Mouse (Mus musculus): ENCODE results near the gene Klhl23.
"Not testable (repeated sequence)": the region's sequence is repeated elsewhere in the genome, so short reads cannot be mapped to it uniquely, and the experiment has no call there.

Klhl23 gene

GRCm38 (mm10) chr2:69821711-69822110, at the start of gene Klhl23:
Gene Klhl23, plus strand, starts transcription at chr2:69821944.
- no peak for DNase-seq (ENCODE audit: low spot score in 2 of 2)

- DNase-seq (ENCODE audit: low spot score in 2 of 2): no peak
Observed at GRCm38 (mm10) chr2:69773331-69773730, 48.4 kb upstream of the Klhl23 start.

GRCm38 (mm10) chr2:69777985-69778835, 43.5 kb upstream of the Klhl23 start:
- DNase-seq (ENCODE audit: low spot score in 2 of 2): no peak

- DNase-seq (ENCODE audit: low spot score in 2 of 2): peak in 1 of 2 experiments; percentile 27
Observed at GRCm38 (mm10) chr2:69778836-69779177, 42.9 kb upstream of the Klhl23 start.

GRCm38 (mm10) chr2:69788974-69789373, 32.8 kb upstream of the Klhl23 start:
- DNase-seq (ENCODE audit: low spot score in 2 of 2): no peak

GRCm38 (mm10) chr2:69789429-69790069, 32.2 kb upstream of the Klhl23 start, which contains the start of the genes Ccdc173 and Phospho2:
Gene Ccdc173, minus strand, starts transcription at chr2:69789575.
Gene Phospho2, plus strand, starts transcription at chr2:69789623.
- peak; percentile 97 to 99 for DNase-seq (ENCODE audit: low spot score in 2 of 2)

- DNase-seq (ENCODE audit: low spot score in 2 of 2): peak; percentile 75 to 85
Observed at GRCm38 (mm10) chr2:69790285-69790684, 31.5 kb upstream of the Klhl23 start.

GRCm38 (mm10) chr2:69790722-69791121, 31.0 kb upstream of the Klhl23 start:
- no peak for DNase-seq (ENCODE audit: low spot score in 2 of 2)

GRCm38 (mm10) chr2:69802911-69803312, 18.8 kb upstream of the Klhl23 start:
- peak; percentile 66 to 76 for DNase-seq (ENCODE audit: low spot score in 2 of 2)

- no peak for DNase-seq (ENCODE audit: low spot score in 2 of 2)
Observed at GRCm38 (mm10) chr2:69803756-69804155, 18.0 kb upstream of the Klhl23 start.

- not testable (repeated sequence) for DNase-seq (ENCODE audit: low spot score in 2 of 2)
Observed at GRCm38 (mm10) chr2:69804663-69805062, 17.1 kb upstream of the Klhl23 start.

GRCm38 (mm10) chr2:69810169-69810568, 11.6 kb upstream of the Klhl23 start:
- DNase-seq (ENCODE audit: low spot score in 2 of 2): no peak

GRCm38 (mm10) chr2:69811349-69811748, 10.4 kb upstream of the Klhl23 start:
- not testable (repeated sequence) for DNase-seq (ENCODE audit: low spot score in 2 of 2)

GRCm38 (mm10) chr2:69816575-69816974, 5.2 kb upstream of the Klhl23 start:
- no peak for DNase-seq (ENCODE audit: low spot score in 2 of 2)

- DNase-seq (ENCODE audit: low spot score in 2 of 2): no peak
Observed at GRCm38 (mm10) chr2:69818350-69819085, 3.2 kb upstream of the Klhl23 start.

- no peak for DNase-seq (ENCODE audit: low spot score in 2 of 2)
Observed at GRCm38 (mm10) chr2:69820201-69820600, 1.5 kb upstream of the Klhl23 start.

- DNase-seq (ENCODE audit: low spot score in 2 of 2): peak in 1 of 2 experiments; percentile 24
Observed at GRCm38 (mm10) chr2:69822361-69823128, 801 bp downstream of the Klhl23 start.

- peak in 1 of 2 experiments; percentile 17 for DNase-seq (ENCODE audit: low spot score in 2 of 2)
Observed at GRCm38 (mm10) chr2:69823129-69823677, 1.5 kb downstream of the Klhl23 start.

GRCm38 (mm10) chr2:69825898-69826297, 4.2 kb downstream of the Klhl23 start:
- no peak for DNase-seq (ENCODE audit: low spot score in 2 of 2)

GRCm38 (mm10) chr2:69826380-69826779, 4.6 kb downstream of the Klhl23 start:
- no peak for DNase-seq (ENCODE audit: low spot score in 2 of 2)

- DNase-seq (ENCODE audit: low spot score in 2 of 2): no peak
Observed at GRCm38 (mm10) chr2:69828031-69828430, 6.3 kb downstream of the Klhl23 start.

Measured in spleen, postnatal 14 days (tissue).